Mouse (Mus musculus) kidney, adult 2 months (tissue): ENCODE results near the gene Stra6.

ENCODE experiments used
- CTCF ChIP-seq: fragments of 200-500 bp; conservative IDR thresholded peaks from 2 replicates; pipeline ENCODE4 v1.5.1; 2011; ENCODE audit warnings: low read depth, mild to moderate bottlenecking, control low read depth, low read length, moderate library complexity, mixed read lengths; ENCODE audit not compliant: insufficient read depth, insufficient read length
- POLR2A ChIP-seq: fragments of 200-500 bp; IDR thresholded peaks from one replicate; pipeline ENCODE4 v1.6.1; 2011; ENCODE audit warnings: low read depth, low read length, control low read depth

DNA sequence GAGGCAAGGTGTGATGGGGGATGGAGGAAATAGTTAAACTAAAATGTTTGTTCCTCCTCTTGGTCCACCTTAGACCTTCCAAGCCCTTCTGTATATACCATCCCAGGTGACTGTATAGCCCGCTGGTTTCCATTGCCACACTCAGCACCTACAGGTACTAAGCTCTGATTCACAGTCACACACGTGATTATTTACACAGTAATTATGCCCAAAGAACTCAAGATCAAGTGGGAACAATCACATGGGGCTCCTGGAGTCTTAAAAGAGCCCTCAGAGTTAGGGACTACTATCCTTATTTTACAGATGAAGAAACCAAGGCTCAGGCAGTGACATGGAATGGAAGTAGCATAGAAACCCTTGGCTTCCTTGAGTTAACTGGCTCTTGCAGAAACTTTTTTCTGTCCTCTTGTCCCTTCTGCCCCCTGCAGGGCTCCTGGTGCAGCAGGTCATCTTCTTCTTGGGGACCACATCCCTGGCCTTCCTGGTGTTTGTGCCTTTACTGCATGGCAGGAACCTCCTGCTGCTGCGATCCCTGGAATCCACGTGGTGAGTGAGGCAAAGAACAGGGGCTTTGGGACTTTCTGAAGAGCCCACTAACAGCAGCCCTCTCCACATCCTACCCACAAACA is 87.3 kb downstream of the Stra6 start:
- peak; percentile 55 for TF ChIP-seq CTCF
- no peak for TF ChIP-seq POLR2A
